Mouse (Mus musculus) erythroblast, embryonic 14.5 days (primary cell): ENCODE measurements around the gene Cd55b.

ENCODE experiments used
- GATA1 ChIP-seq: IDR thresholded peaks from 2 replicates; pipeline ENCODE4 v1.6.1; 2012; ENCODE audit warnings: low read length, inconsistent platforms, mixed read lengths
- TAL1 ChIP-seq: IDR thresholded peaks from 3 replicates; pipeline ENCODE4 v1.6.1; 2012; ENCODE audit warnings: low read length, inconsistent platforms, mixed read lengths

DNA sequence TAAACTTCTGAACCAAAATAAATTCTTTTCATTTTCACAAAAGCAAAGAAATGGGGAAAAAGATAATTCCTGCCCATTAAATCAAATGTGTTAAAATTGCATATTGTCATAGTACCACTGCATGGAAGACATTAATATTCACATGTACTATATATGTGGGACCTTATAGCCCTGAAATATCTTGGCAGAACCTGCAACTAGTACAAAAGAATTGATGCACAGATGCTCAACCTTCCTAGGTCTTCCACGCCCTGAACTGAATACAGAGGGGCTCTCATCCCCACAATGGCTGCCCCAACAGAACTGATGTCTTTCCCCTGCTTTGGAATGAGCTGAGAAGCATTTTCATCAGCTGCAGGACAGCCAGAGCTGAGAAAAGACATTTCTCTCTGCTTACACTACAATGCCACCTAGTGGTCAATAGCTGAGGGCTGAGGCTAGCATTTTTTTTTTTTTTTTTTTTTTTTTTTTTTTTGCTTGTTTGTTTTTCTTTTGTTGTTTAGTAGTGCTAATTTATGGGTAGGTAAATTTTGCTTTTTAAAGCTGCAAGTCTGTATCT lies 72.7 kb downstream of the Cd55b start:
- TF ChIP-seq TAL1 (no peak), GATA1 (no peak)
